Mouse (Mus musculus) v-Abl transformed pro-B cells (cell line): Measurements from ENCODE around the gene Eif2s1.

Experiments used
- in situ Hi-C, 2 experiments: fragments of 400-800 bp; cut with MboI; formaldehyde crosslinking; loops; one replicate each; pipeline ENCODE4 v1.15.1; 2025; ENCODE audit not compliant: unreplicated experiment in 2 of 2

Eif2s1 gene

GRCm38 (mm10) chr12:78861496-78862253, at the start of gene Eif2s1, which contains the start of gene Atp6v1d:
TSS of gene Eif2s1 (plus strand) at chr12:78861819.
TSS of gene Atp6v1d (minus strand) at chr12:78861638.
- in situ Hi-C loops: loop anchor here (25.0 kb wide), 2 partner anchors 649 to 1776 kb away; partner anchors contain the start of genes Erh (in 1 of the 2) and Slc39a9 (in 1 of the 2)

- in situ Hi-C loops: loop anchor here (5.0 to 10.0 kb wide), 3 partner anchors 482 to 610 kb away; no protein-coding TSS in a partner anchor
These were observed 47.2 kb upstream of the Eif2s1 start for GRCm38 (mm10) chr12:78814437-78814836.

DNA sequence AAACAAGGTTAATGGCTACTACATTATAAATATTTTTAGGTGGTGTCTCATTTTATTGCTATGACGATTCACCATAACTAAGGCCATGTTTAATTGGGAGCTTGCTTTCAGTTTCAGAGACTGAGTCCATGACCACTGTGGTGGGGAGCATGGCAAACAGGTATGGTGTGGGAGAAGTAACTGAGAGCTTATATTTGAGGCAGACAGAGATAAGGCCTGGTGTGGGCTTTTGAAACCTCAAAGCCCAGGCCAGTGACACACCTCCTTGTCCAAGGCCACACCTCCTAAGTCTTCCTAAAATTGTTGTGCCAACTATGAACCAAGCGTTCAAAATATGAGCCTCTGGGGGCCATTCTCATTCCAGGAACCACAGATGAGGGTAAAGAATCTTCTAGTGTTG, 27.1 kb upstream of the Eif2s1 start:
- in situ Hi-C loops: no loop called here

DNA sequence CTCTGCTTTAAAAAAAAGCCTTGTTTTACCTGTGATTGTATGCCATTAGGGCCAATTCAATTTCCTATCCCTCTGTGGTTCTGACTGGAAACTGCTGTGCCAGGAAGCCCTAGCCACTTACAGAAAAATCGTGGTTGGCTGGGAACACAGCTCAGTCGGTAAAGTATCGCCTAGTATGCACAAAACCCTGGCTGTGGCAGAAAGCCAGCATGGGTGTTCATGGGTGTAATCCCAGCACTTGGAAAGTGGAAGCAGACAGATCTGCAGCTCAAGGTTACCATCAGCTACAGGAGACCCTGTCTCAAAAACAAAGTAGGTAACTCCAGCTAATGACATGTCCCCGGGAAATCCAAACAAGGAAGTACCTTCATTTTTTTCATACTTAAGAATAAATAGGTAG, 21.7 kb upstream of the Eif2s1 start:
- in situ Hi-C loops: no loop called here

DNA sequence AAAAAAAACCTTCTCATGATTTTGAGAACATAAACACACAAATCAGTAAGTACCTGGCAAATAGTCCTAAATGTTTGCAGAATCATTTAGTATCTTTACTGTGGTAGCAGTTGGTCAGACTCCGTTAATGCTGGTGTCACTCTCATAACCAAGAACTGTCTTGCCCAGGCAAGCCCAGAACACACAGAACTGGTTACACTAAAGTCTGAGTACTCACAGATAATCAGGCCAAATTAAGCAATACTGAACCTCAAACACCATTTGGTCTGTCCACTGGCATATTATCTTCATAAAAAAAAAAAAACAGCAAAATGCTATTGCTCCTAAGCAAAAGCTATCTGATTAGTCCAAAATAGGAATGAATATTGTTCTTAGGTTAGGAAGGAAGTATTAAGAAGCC, 19.2 kb upstream of the Eif2s1 start:
- in situ Hi-C loops: no loop called here

- in situ Hi-C loops: no loop called here
These were observed 13.4 kb upstream of the Eif2s1 start for GRCm38 (mm10) chr12:78848246-78848645.

DNA sequence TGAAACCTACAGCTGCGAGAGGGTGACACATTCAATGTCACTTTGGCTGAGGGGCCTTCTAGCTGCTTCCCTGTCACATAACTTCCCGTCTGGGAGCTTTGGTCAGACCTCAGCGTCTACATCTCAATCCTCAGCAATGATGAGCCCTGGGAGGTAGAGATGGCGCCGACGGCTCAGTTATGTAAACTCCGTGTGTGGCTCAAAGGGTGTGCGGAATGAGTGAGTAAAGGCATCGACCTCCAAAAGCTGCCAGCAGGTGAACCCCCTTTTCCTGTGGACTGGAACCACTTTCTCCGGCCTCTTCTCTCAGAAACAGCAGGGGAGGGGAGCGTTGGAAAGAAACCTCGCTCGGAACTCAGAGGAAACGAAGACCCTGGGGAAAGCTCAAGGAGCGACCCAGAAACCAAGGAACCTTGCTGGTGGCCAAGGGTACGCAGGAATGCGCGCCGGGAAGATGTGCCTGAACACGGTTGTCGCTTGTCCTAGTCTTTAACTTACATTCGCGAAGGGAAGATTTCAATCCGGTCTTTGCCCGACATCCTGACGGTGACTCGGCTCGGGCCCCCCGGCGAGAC, 611 bp upstream of the Eif2s1 start:
- in situ Hi-C loops: loop anchor here (25.0 kb wide), 2 partner anchors 649 to 1776 kb away; partner anchors contain the start of genes Erh (in 1 of the 2) and Slc39a9 (in 1 of the 2)

- in situ Hi-C loops: loop anchor here (25.0 kb wide), 2 partner anchors 650 to 1775 kb away; partner anchors contain the start of genes Erh (in 1 of the 2) and Slc39a9 (in 1 of the 2)
These were observed 673 bp downstream of the Eif2s1 start for GRCm38 (mm10) chr12:78862254-78862730.

GRCm38 (mm10) chr12:78865434-78865833, 3.8 kb downstream of the Eif2s1 start:
- in situ Hi-C loops: loop anchor here (25.0 kb wide), 2 partner anchors 653 to 1772 kb away; partner anchors contain the start of genes Erh (in 1 of the 2) and Slc39a9 (in 1 of the 2)

GRCm38 (mm10) chr12:78868115-78868514, 6.5 kb downstream of the Eif2s1 start:
- in situ Hi-C loops: loop anchor here (25.0 kb wide), 2 partner anchors 656 to 1769 kb away; partner anchors contain the start of genes Erh (in 1 of the 2) and Slc39a9 (in 1 of the 2)

DNA sequence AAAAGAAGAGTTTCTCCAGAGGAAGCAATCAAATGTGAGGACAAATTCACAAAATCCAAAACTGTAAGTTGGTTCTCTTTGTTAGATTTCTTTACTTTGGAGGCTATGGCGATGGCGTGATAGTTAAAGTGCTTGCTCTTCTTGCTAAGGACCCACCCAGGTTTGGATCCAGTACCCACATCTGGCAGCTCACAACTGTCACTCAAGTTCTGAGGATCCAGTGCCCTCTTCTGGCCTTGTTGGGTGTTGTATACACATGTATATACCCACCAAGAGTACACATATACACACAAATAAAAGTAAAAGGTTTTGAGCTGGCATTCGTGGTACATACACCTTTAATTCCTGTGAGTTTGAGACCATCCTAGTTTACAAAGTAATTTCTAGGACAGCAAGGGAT, 13.0 kb downstream of the Eif2s1 start:
- in situ Hi-C loops: loop anchor here (25.0 kb wide), 2 partner anchors 662 to 1763 kb away; partner anchors contain the start of genes Erh (in 1 of the 2) and Slc39a9 (in 1 of the 2)

GRCm38 (mm10) chr12:78890062-78890461, 28.4 kb downstream of the Eif2s1 start:
- in situ Hi-C loops: no loop called here

DNA sequence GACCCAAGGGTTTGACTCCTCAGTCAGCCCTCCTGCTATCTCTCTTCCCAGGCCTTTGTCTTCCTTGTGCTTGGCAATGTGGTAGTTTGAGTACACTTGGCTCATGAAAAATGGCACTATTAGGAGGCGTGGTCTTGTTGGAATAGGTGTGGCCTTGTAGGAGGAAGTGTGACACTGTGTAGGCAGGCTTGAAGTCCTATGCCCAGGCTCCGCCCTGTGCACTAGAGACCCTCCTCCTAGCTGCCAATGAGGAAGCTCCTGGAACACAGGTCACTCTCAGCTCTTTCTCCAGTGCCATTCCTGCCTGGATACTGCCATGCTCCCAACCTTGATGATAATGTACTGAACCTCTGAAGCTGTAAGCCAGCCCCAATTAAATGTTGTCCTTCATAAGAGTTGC, 29.5 kb downstream of the Eif2s1 start:
- in situ Hi-C loops: no loop called here

GRCm38 (mm10) chr12:78897861-78898260, 36.2 kb downstream of the Eif2s1 start:
- in situ Hi-C loops: no loop called here

GRCm38 (mm10) chr12:78901467-78901866, 39.8 kb downstream of the Eif2s1 start:
- in situ Hi-C loops: loop anchor here (25.0 kb wide), 2 partner anchors 1114 to 1214 kb away; no protein-coding TSS in a partner anchor

GRCm38 (mm10) chr12:78903313-78903712, 41.7 kb downstream of the Eif2s1 start:
- in situ Hi-C loops: loop anchor here (25.0 kb wide), 2 partner anchors 1116 to 1216 kb away; no protein-coding TSS in a partner anchor

GRCm38 (mm10) chr12:78904499-78904898, 42.9 kb downstream of the Eif2s1 start:
- in situ Hi-C loops: loop anchor here (25.0 kb wide), 2 partner anchors 1117 to 1217 kb away; no protein-coding TSS in a partner anchor

- in situ Hi-C loops: loop anchor here (25.0 kb wide), 2 partner anchors 1119 to 1219 kb away; no protein-coding TSS in a partner anchor
These were observed 45.1 kb downstream of the Eif2s1 start, which contains the start of gene Plek2 for GRCm38 (mm10) chr12:78906707-78907162. TSS of gene Plek2 (minus strand) at chr12:78906964.

GRCm38 (mm10) chr12:78908081-78908605, 46.5 kb downstream of the Eif2s1 start:
- in situ Hi-C loops: loop anchor here (25.0 kb wide), 2 partner anchors 1121 to 1221 kb away; no protein-coding TSS in a partner anchor
